Mouse (Mus musculus): ENCODE measurements around the gene Plbd1. TPM values are rescaled to one million over a fixed set of nuclear protein-coding genes. Genes with fewer than 3 reads are reported as not detected.

Gene Plbd1
- polyA plus RNA-seq, 1 experiment from 2014 or later = 1.5 TPM

GRCm38 (mm10) chr6:136620361-136621139 lies 41.2 kb downstream of the Plbd1 start:
- H3K9me3 ChIP-seq (ENCODE audit: control insufficient read depth, low read length) = no peaks in the 10 kb centered on the region
- H3K27ac ChIP-seq (replicated peaks; ENCODE audit: low read depth, low read length) = no peak overlapping the region
- no peaks in the 10 kb centered on the region for H3K27me3 ChIP-seq (ENCODE audit: control insufficient read depth, insufficient read depth, low read length)
- peak; percentile 95 for DNase-seq (ENCODE audit: low spot score)
- ATAC-seq (ENCODE audit: insufficient number of reproducible peaks, low FRiP score, low TSS enrichment, low read depth) = no peak
- H3K4me2 ChIP-seq (ENCODE audit: low read depth, severe bottlenecking) = no peak overlapping the region
- no peaks in the 10 kb centered on the region for H3K4me1 ChIP-seq (ENCODE audit: control insufficient read depth, insufficient read depth, low read length)
- no peak overlapping the region for H3K4me3 ChIP-seq (ENCODE audit: low read depth, low read length)
- no peaks in the 10 kb centered on the region for H3K36me3 ChIP-seq (ENCODE audit: control insufficient read depth, insufficient read depth, low read length)
- WGBS = 45% methylated on average over 17 of the region's 17 CpGs
- H3K9ac ChIP-seq (ENCODE audit: low read length) = no peak overlapping the region

- WGBS = 85% methylated on average over 3 of the region's 3 CpGs
- no peak for ATAC-seq (ENCODE audit: insufficient number of reproducible peaks, low FRiP score, low TSS enrichment, low read depth)
- H3K4me2 ChIP-seq (ENCODE audit: low read depth, severe bottlenecking) = no peak overlapping the region
Measured at GRCm38 (mm10) chr6:136614156-136614555, 47.6 kb downstream of the Plbd1 start.

GRCm38 (mm10) chr6:136612312-136612711 lies 49.4 kb downstream of the Plbd1 start:
- Histone ChIP-seq H3K9ac (ENCODE audit: low read length) (no peak overlapping the region), H3K4me2 (ENCODE audit: low read depth, severe bottlenecking) (no peak overlapping the region), H3K9me3 (ENCODE audit: control insufficient read depth, low read length) (no peaks in the 10 kb centered on the region), H3K27me3 (ENCODE audit: control insufficient read depth, insufficient read depth, low read length) (no peaks in the 10 kb centered on the region), H3K27ac (replicated peaks; ENCODE audit: low read depth, low read length) (no peak overlapping the region), H3K4me3 (ENCODE audit: low read depth, low read length) (no peak overlapping the region), H3K4me1 (ENCODE audit: control insufficient read depth, insufficient read depth, low read length) (no peaks in the 10 kb centered on the region), H3K36me3 (ENCODE audit: control insufficient read depth, insufficient read depth, low read length) (peaks cover 4% of the 10 kb centered on the region; the same call in 1 of the 2 replicates)
- DNase-seq (ENCODE audit: low spot score) (no peak), ATAC-seq (ENCODE audit: insufficient number of reproducible peaks, low FRiP score, low TSS enrichment, low read depth) (no peak)
- 96% methylated on average over 3 of the region's 3 CpGs for WGBS

More at GRCm38 (mm10) chr6:136614156-136614555, 47.6 kb downstream of the Plbd1 start:
- Histone ChIP-seq H3K36me3 (ENCODE audit: control insufficient read depth, insufficient read depth, low read length) (peaks cover 2% of the 10 kb centered on the region; the same call in 1 of the 2 replicates), H3K9me3 (ENCODE audit: control insufficient read depth, low read length) (no peaks in the 10 kb centered on the region), H3K9ac (ENCODE audit: low read length) (no peak overlapping the region), H3K4me3 (ENCODE audit: low read depth, low read length) (no peak overlapping the region), H3K27ac (replicated peaks; ENCODE audit: low read depth, low read length) (no peak overlapping the region), H3K4me1 (ENCODE audit: control insufficient read depth, insufficient read depth, low read length) (no peaks in the 10 kb centered on the region), H3K27me3 (ENCODE audit: control insufficient read depth, insufficient read depth, low read length) (no peaks in the 10 kb centered on the region)
- DNase-seq (ENCODE audit: low spot score) = no peak

GRCm38 (mm10) chr6:136611351-136612215 lies 50.1 kb downstream of the Plbd1 start:
- Histone ChIP-seq H3K4me2 (ENCODE audit: low read depth, severe bottlenecking) (no peak overlapping the region), H3K9me3 (ENCODE audit: control insufficient read depth, low read length) (no peaks in the 10 kb centered on the region), H3K27ac (replicated peaks; ENCODE audit: low read depth, low read length) (no peak overlapping the region), H3K27me3 (ENCODE audit: control insufficient read depth, insufficient read depth, low read length) (no peaks in the 10 kb centered on the region), H3K4me3 (ENCODE audit: low read depth, low read length) (no peak overlapping the region), H3K4me1 (ENCODE audit: control insufficient read depth, insufficient read depth, low read length) (no peaks in the 10 kb centered on the region), H3K9ac (ENCODE audit: low read length) (no peak overlapping the region), H3K36me3 (ENCODE audit: control insufficient read depth, insufficient read depth, low read length) (peaks cover 7% of the 10 kb centered on the region; the same call in 1 of the 2 replicates)
- 96% methylated on average over 17 of the region's 17 CpGs for WGBS
- DNase-seq (ENCODE audit: low spot score) (no peak), ATAC-seq (ENCODE audit: insufficient number of reproducible peaks, low FRiP score, low TSS enrichment, low read depth) (no peak)

GRCm38 (mm10) chr6:136602601-136603000 lies 59.1 kb downstream of the Plbd1 start:
- 87% methylated on average over 7 of the region's 7 CpGs for WGBS
- Histone ChIP-seq H3K27me3 (ENCODE audit: control insufficient read depth, insufficient read depth, low read length) (no peaks in the 10 kb centered on the region), H3K9ac (ENCODE audit: low read length) (no peak overlapping the region), H3K36me3 (ENCODE audit: control insufficient read depth, insufficient read depth, low read length) (peaks cover 30% of the 10 kb centered on the region), H3K4me3 (ENCODE audit: low read depth, low read length) (no peak overlapping the region), H3K4me1 (ENCODE audit: control insufficient read depth, insufficient read depth, low read length) (no peaks in the 10 kb centered on the region), H3K9me3 (ENCODE audit: control insufficient read depth, low read length) (no peaks in the 10 kb centered on the region), H3K4me2 (ENCODE audit: low read depth, severe bottlenecking) (no peak overlapping the region), H3K27ac (replicated peaks; ENCODE audit: low read depth, low read length) (no peak overlapping the region)
- ATAC-seq (ENCODE audit: insufficient number of reproducible peaks, low FRiP score, low TSS enrichment, low read depth) = no peak
- DNase-seq (ENCODE audit: low spot score) = no peak

GRCm38 (mm10) chr6:136594541-136594940 lies 67.2 kb downstream of the Plbd1 start:
- peaks cover 18% of the 10 kb centered on the region for H3K36me3 ChIP-seq (ENCODE audit: control insufficient read depth, insufficient read depth, low read length)
- no peak for ATAC-seq (ENCODE audit: insufficient number of reproducible peaks, low FRiP score, low TSS enrichment, low read depth)
- no peaks in the 10 kb centered on the region for H3K4me1 ChIP-seq (ENCODE audit: control insufficient read depth, insufficient read depth, low read length)
- H3K27ac ChIP-seq (replicated peaks; ENCODE audit: low read depth, low read length) = no peak overlapping the region
- H3K27me3 ChIP-seq (ENCODE audit: control insufficient read depth, insufficient read depth, low read length) = no peaks in the 10 kb centered on the region
- H3K4me2 ChIP-seq (ENCODE audit: low read depth, severe bottlenecking) = no peak overlapping the region
- no peak overlapping the region for H3K9ac ChIP-seq (ENCODE audit: low read length)
- no peak for DNase-seq (ENCODE audit: low spot score)
- 93% methylated on average over 4 of the region's 4 CpGs for WGBS
- no peak overlapping the region for H3K4me3 ChIP-seq (ENCODE audit: low read depth, low read length)
- H3K9me3 ChIP-seq (ENCODE audit: control insufficient read depth, low read length) = no peaks in the 10 kb centered on the region

GRCm38 (mm10) chr6:136590739-136591138 lies 71.0 kb downstream of the Plbd1 start:
- H3K27ac ChIP-seq (replicated peaks; ENCODE audit: low read depth, low read length) = no peak overlapping the region
- no peaks in the 10 kb centered on the region for H3K9me3 ChIP-seq (ENCODE audit: control insufficient read depth, low read length)
- DNase-seq (ENCODE audit: low spot score) (no peak), ATAC-seq (ENCODE audit: insufficient number of reproducible peaks, low FRiP score, low TSS enrichment, low read depth) (no peak)
- 94% methylated on average over 4 of the region's 4 CpGs for WGBS
- no peak overlapping the region for H3K4me2 ChIP-seq (ENCODE audit: low read depth, severe bottlenecking)
- H3K9ac ChIP-seq (ENCODE audit: low read length) = no peak overlapping the region
- H3K27me3 ChIP-seq (ENCODE audit: control insufficient read depth, insufficient read depth, low read length) = no peaks in the 10 kb centered on the region
- H3K4me3 ChIP-seq (ENCODE audit: low read depth, low read length) = no peak overlapping the region
- H3K36me3 ChIP-seq (ENCODE audit: control insufficient read depth, insufficient read depth, low read length) = peaks cover 22% of the 10 kb centered on the region
- H3K4me1 ChIP-seq (ENCODE audit: control insufficient read depth, insufficient read depth, low read length) = no peaks in the 10 kb centered on the region

GRCm38 (mm10) chr6:136566002-136566401 lies 95.7 kb downstream of the Plbd1 start:
- H3K9me3 ChIP-seq (ENCODE audit: control insufficient read depth, low read length) = no peaks in the 10 kb centered on the region
- no peaks in the 10 kb centered on the region for H3K4me1 ChIP-seq (ENCODE audit: control insufficient read depth, insufficient read depth, low read length)
- H3K27ac ChIP-seq (replicated peaks; ENCODE audit: low read depth, low read length) = no peak overlapping the region
- no peaks in the 10 kb centered on the region for H3K27me3 ChIP-seq (ENCODE audit: control insufficient read depth, insufficient read depth, low read length)
- H3K36me3 ChIP-seq (ENCODE audit: control insufficient read depth, insufficient read depth, low read length) = peaks cover 32% of the 10 kb centered on the region
- DNase-seq (ENCODE audit: low spot score) (no peak), ATAC-seq (ENCODE audit: insufficient number of reproducible peaks, low FRiP score, low TSS enrichment, low read depth) (no peak)
- no peak overlapping the region for H3K9ac ChIP-seq (ENCODE audit: low read length)
- no peak overlapping the region for H3K4me3 ChIP-seq (ENCODE audit: low read depth, low read length)
- H3K4me2 ChIP-seq (ENCODE audit: low read depth, severe bottlenecking) = no peak overlapping the region
- 86% methylated on average over 5 of the region's 5 CpGs for WGBS

Measured in limb, embryonic 11.5 days (tissue).